Comparison of ENCODE assay signal across 12 mouse cellular contexts in the genomic region with DNA sequence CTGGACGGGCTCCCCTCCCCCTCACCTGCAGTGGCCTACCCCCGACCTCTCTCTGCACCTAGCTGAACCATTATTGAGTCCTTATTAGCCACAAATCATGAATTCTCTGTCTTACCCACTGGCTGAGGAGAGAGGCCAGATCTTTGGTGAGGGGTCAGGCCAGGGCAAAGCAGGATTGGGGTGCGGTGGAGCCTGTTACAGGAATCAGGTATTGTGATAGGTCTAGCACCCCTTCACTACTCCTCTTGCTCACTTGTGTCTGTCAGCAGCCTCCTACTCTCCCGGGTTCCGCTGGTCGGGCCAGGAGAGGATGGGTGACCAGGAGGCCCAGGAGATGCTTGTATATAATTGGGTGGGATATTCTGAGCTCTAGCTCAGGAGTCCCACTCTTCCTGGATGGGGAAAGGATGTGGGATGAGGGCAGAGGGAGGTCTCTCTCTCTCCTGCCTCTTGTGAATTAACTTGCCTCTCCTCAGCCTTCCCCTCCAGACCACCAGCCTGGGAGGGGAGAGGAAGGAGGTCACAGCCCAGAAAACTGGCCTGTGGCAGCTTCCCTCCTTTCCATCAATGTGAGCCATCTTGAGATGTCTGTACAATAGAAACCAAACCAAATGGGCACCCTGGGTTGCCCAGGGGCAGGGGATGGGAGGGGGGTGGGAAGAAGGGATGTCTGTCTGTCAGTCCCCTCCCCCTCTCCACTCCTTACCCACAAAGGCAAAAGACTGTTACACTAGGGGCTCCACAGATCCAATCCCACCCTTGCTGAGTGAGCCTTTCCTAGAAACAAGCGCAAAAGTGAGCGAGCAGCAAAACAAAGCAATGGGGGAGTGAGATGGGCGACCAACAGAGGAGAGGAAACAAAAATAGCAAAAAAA. TPM values are rescaled to one million over a fixed set of nuclear protein-coding genes. Genes with fewer than 3 reads are reported as not detected.
A peak's percentile ranks its signal among the peaks of the same experiment; 100 is the strongest.
DNase-seq lines count a peak whose midpoint lies in the region; ATAC-seq and TF ChIP-seq lines count a peak whose summit lies in the region.
"Had no signal": no experiment of that assay in that cellular context is flagged by ENCODE, and none has a peak within 500 bp of the region (broad histone marks: within the 10 kb centered on the region; RNA-seq: fewer than 3 reads in every experiment).

No protein-coding gene starts in this region.

- no peak overlapping the region for H3K4me2 ChIP-seq in heart, embryonic 12.5 days
- H3K4me2 ChIP-seq in hindbrain, embryonic 11.5 days (replicated peaks; ENCODE audit: low read depth, low read length), result peak overlapping the region; percentile 24; the same call in 1 of the 2 replicates
- peak overlapping the region; percentile 42 for H3K4me2 ChIP-seq in midbrain, embryonic 14.5 days (ENCODE audit: low read length)

- 0 out of 2 replicates have a peak overlapping the region, but pooled peaks have one; percentile 9 for H3K27ac ChIP-seq in heart, embryonic 12.5 days (ENCODE audit: poor library complexity, severe bottlenecking)
- no peak overlapping the region for H3K27ac ChIP-seq in heart, embryonic 10.5 days
- H3K27ac ChIP-seq in hindbrain, embryonic 11.5 days (ENCODE audit: low read depth, low read length), result peak overlapping the region; percentile 31; the same call in 1 of the 2 replicates
- peak overlapping the region; percentile 76 for H3K27ac ChIP-seq in midbrain, embryonic 14.5 days (replicated peaks; ENCODE audit: low read depth, low read length)
- H3K27ac ChIP-seq in thymus, adult 2 months (ENCODE audit: control insufficient read depth, insufficient read depth, low read length), result no peak overlapping the region

- H3K36me3 ChIP-seq in heart, embryonic 12.5 days, result peaks cover 46% of the 10 kb centered on the region
- H3K36me3 ChIP-seq in heart, embryonic 10.5 days, result peaks cover 52% of the 10 kb centered on the region
- H3K36me3 ChIP-seq in hindbrain, embryonic 11.5 days (ENCODE audit: control insufficient read depth, insufficient read depth, low read length), result peaks cover 15% of the 10 kb centered on the region
- peaks cover 65% of the 10 kb centered on the region for H3K36me3 ChIP-seq in midbrain, embryonic 14.5 days (ENCODE audit: control insufficient read depth, insufficient read depth, low read length)
- H3K36me3 ChIP-seq in thymus, adult 2 months (ENCODE audit: control insufficient read depth, insufficient read depth, low read length), result peaks cover 13% of the 10 kb centered on the region

- no peak overlapping the region for H3K4me3 ChIP-seq in heart, embryonic 12.5 days
- H3K4me3 ChIP-seq in heart, embryonic 10.5 days, result no peak overlapping the region
- H3K4me3 ChIP-seq in hindbrain, embryonic 11.5 days (ENCODE audit: low read depth, low read length), result peak overlapping the region; percentile 15; the same call in 1 of the 2 replicates
- H3K4me3 ChIP-seq in midbrain, embryonic 14.5 days (replicated peaks; ENCODE audit: low read depth, low read length), result peak overlapping the region; percentile 19
- H3K4me3 ChIP-seq in thymus, adult 2 months (ENCODE audit: control insufficient read depth, insufficient read depth, low read length), result no peak overlapping the region

- TF ChIP-seq POLR2A in thymus, adult 2 months (IDR thresholded peaks at IDR 0.05; ENCODE audit: control insufficient read depth, extremely low read depth, insufficient read depth, low read length, poor library complexity), result no peak

- no peaks in the 10 kb centered on the region for H3K9me3 ChIP-seq in heart, embryonic 12.5 days (replicated peaks)
- H3K9me3 ChIP-seq in heart, embryonic 10.5 days, result no peaks in the 10 kb centered on the region
- no peaks in the 10 kb centered on the region for H3K9me3 ChIP-seq in hindbrain, embryonic 11.5 days (ENCODE audit: control insufficient read depth, low read length)
- H3K9me3 ChIP-seq in midbrain, embryonic 14.5 days (ENCODE audit: control insufficient read depth, low read length), result no peaks in the 10 kb centered on the region

- no peak for ATAC-seq in heart, embryonic 12.5 days (ENCODE audit: insufficient number of reproducible peaks, low FRiP score)
- 0 out of 2 replicates have a peak, but pooled peaks have one; percentile 7 for ATAC-seq in hindbrain, embryonic 11.5 days (ENCODE audit: low FRiP score)
- ATAC-seq in midbrain, embryonic 14.5 days (ENCODE audit: low FRiP score, low TSS enrichment), result no peak
- no peak for ATAC-seq in erythroblast, adult 5-6 weeks (replicated peaks; ENCODE audit: low FRiP score, poor library complexity, severe bottlenecking)
- ATAC-seq: intestine, embryonic 16.5 days; Patski had no signal

- no peak for DNase-seq in heart, embryonic 10.5 days (ENCODE audit: low spot score)
- DNase-seq in embryo, embryonic 9.5 days (ENCODE audit: extremely low spot score), result peak; percentile 48
- peak; percentile 54 for DNase-seq in hindbrain, embryonic 11.5 days (ENCODE audit: low spot score)
- DNase-seq in midbrain, embryonic 14.5 days, result peak; percentile 54
- DNase-seq in gastrocnemius, adult 18-20 months (ENCODE audit: low spot score), result no peak
- no peak for DNase-seq in thymus, adult 2 months
- DNase-seq: gastrocnemius, postnatal 36 days; lung, postnatal 36 days had no signal

- 52% methylated on average over 9 of the region's 9 CpGs for WGBS in heart, embryonic 12.5 days
- 39% methylated on average over 9 of the region's 9 CpGs for WGBS in heart, embryonic 10.5 days
- WGBS in hindbrain, embryonic 11.5 days, result 24% methylated on average over 9 of the region's 9 CpGs
- WGBS in midbrain, embryonic 14.5 days, result 12% methylated on average over 9 of the region's 9 CpGs
- 94% methylated on average over 9 of the region's 9 CpGs for WGBS in thymus, adult 2 months

- H3K27me3 ChIP-seq in heart, embryonic 12.5 days (replicated peaks), result no peaks in the 10 kb centered on the region
- H3K27me3 ChIP-seq in heart, embryonic 10.5 days (ENCODE audit: insufficient read depth, poor library complexity, severe bottlenecking), result no peaks in the 10 kb centered on the region
- no peaks in the 10 kb centered on the region for H3K27me3 ChIP-seq in hindbrain, embryonic 11.5 days (ENCODE audit: control insufficient read depth, insufficient read depth, low read length)
- H3K27me3 ChIP-seq in midbrain, embryonic 14.5 days (ENCODE audit: control insufficient read depth, insufficient read depth, low read length), result no peaks in the 10 kb centered on the region
- no peaks in the 10 kb centered on the region for H3K27me3 ChIP-seq in thymus, adult 2 months (ENCODE audit: control insufficient read depth, insufficient read depth, low read length)
- H3K27me3 ChIP-seq: Patski had no signal

- H3K9ac ChIP-seq in heart, embryonic 12.5 days, result peak overlapping the region; percentile 4; the same call in 1 of the 2 replicates
- H3K9ac ChIP-seq in hindbrain, embryonic 11.5 days (ENCODE audit: low read depth, low read length), result peak overlapping the region; percentile 37; the same call in 1 of the 2 replicates
- H3K9ac ChIP-seq in midbrain, embryonic 14.5 days (replicated peaks; ENCODE audit: low read length), result peak overlapping the region; percentile 23; the same call in 1 of the 2 replicates

- no peak for TF ChIP-seq CTCF in thymus, adult 2 months (IDR thresholded peaks at IDR 0.05; ENCODE audit: borderline replicate concordance, control insufficient read depth, extremely low read depth, insufficient read depth, low read length, poor library complexity)

- H3K4me1 ChIP-seq in heart, embryonic 12.5 days (replicated peaks), result peaks cover 70% of the 10 kb centered on the region
- H3K4me1 ChIP-seq in heart, embryonic 10.5 days, result peaks cover 82% of the 10 kb centered on the region
- H3K4me1 ChIP-seq in hindbrain, embryonic 11.5 days (replicated peaks; ENCODE audit: control insufficient read depth, insufficient read depth, low read length), result peaks cover 38% of the 10 kb centered on the region
- peaks cover 70% of the 10 kb centered on the region for H3K4me1 ChIP-seq in midbrain, embryonic 14.5 days (ENCODE audit: control insufficient read depth, insufficient read depth, low read length)
- H3K4me1 ChIP-seq in thymus, adult 2 months (replicated peaks; ENCODE audit: control insufficient read depth, insufficient read depth, low read length), result peaks cover 11% of the 10 kb centered on the region

RNA-seq across cellular contexts. Expression of gene Mex3a, which starts 6.3 kb away (rescaled TPM):
- 11.8 and 13.9 TPM in 2 replicates for polyA plus RNA-seq in heart, embryonic 12.5 days (2016; fragmentation: Nextera tagmentation; extraction: Ambion mirVana)
- 11.6 and 22.8 TPM in 2 replicates for polyA plus RNA-seq in heart, embryonic 10.5 days (2016; fragmentation: Nextera tagmentation; extraction: Ambion mirVana)
- 45.9 and 51.9 TPM in 2 replicates for polyA plus RNA-seq in hindbrain, embryonic 11.5 days (2014; fragmentation: Nextera tagmentation; extraction: Ambion mirVana)
- polyA plus RNA-seq in midbrain, embryonic 14.5 days (2014; fragmentation: Nextera tagmentation; extraction: Ambion mirVana), result 50.8 and 51.8 TPM in 2 replicates
- total RNA-seq in gastrocnemius, adult 18-20 months (2021), result under 1 TPM; 0.17 to 0.18 TPM
- 0.19 and 1.5 TPM in 2 replicates for total RNA-seq in erythroblast, adult 5-6 weeks (2015; ENCODE audit: low replicate concordance)
- total RNA-seq in erythroblast, adult 5-6 weeks (2017; ENCODE audit: low replicate concordance), result 0.34 TPM in 1 of 2 replicates, not detected in the other
- 22.0 and 24.2 TPM in 2 replicates for polyA plus RNA-seq in thymus, adult 2 months (2012; rRNA removed)

RNA-seq across cellular contexts. Expression of gene Rab25, which starts 9.6 kb away (rescaled TPM):
- 0.55 TPM in 1 of 2 replicates, not detected in the other for polyA plus RNA-seq in heart, embryonic 12.5 days (2016; fragmentation: Nextera tagmentation; extraction: Ambion mirVana)
- polyA plus RNA-seq in heart, embryonic 10.5 days (2016; fragmentation: Nextera tagmentation; extraction: Ambion mirVana), result 1.1 and 1.6 TPM in 2 replicates
- polyA plus RNA-seq in hindbrain, embryonic 11.5 days (2014; fragmentation: Nextera tagmentation; extraction: Ambion mirVana), result 1.1 and 1.8 TPM in 2 replicates
- not detected in 2 replicates for polyA plus RNA-seq in midbrain, embryonic 14.5 days (2014; fragmentation: Nextera tagmentation; extraction: Ambion mirVana)
- not detected for total RNA-seq in gastrocnemius, adult 18-20 months (2021)
- not detected in 2 replicates for total RNA-seq in erythroblast, adult 5-6 weeks (2015; ENCODE audit: low replicate concordance)
- total RNA-seq in erythroblast, adult 5-6 weeks (2017; ENCODE audit: low replicate concordance), result not detected in 2 replicates
- 6.3 and 9.3 TPM in 2 replicates for polyA plus RNA-seq in thymus, adult 2 months (2012; rRNA removed)
- total RNA-seq: gastrocnemius, postnatal 36 days had no signal

RNA-seq across cellular contexts. Expression of gene Lamtor2, which starts 14.4 kb away (rescaled TPM):
- 108 and 114 TPM in 2 replicates for polyA plus RNA-seq in heart, embryonic 12.5 days (2016; fragmentation: Nextera tagmentation; extraction: Ambion mirVana)
- polyA plus RNA-seq in heart, embryonic 10.5 days (2016; fragmentation: Nextera tagmentation; extraction: Ambion mirVana), result 154 and 190 TPM in 2 replicates
- polyA plus RNA-seq in hindbrain, embryonic 11.5 days (2014; fragmentation: Nextera tagmentation; extraction: Ambion mirVana), result 76.1 and 93.9 TPM in 2 replicates
- 93.4 and 154 TPM in 2 replicates for polyA plus RNA-seq in midbrain, embryonic 14.5 days (2014; fragmentation: Nextera tagmentation; extraction: Ambion mirVana)
- total RNA-seq in gastrocnemius, adult 18-20 months (2021), result 10 to 100 TPM; 90.8 to 95.9 TPM
- total RNA-seq in erythroblast, adult 5-6 weeks (2015; ENCODE audit: low replicate concordance), result 4.2 and 8.6 TPM in 2 replicates
- 14.3 and 15.8 TPM in 2 replicates for total RNA-seq in erythroblast, adult 5-6 weeks (2017; ENCODE audit: low replicate concordance)
- polyA plus RNA-seq in thymus, adult 2 months (2012; rRNA removed), result 128 and 141 TPM in 2 replicates

RNA-seq across cellular contexts. Expression of gene Ubqln4, which starts 15.1 kb away (rescaled TPM):
- 46.5 and 47.9 TPM in 2 replicates for polyA plus RNA-seq in heart, embryonic 12.5 days (2016; fragmentation: Nextera tagmentation; extraction: Ambion mirVana)
- 49.5 and 62.2 TPM in 2 replicates for polyA plus RNA-seq in heart, embryonic 10.5 days (2016; fragmentation: Nextera tagmentation; extraction: Ambion mirVana)
- polyA plus RNA-seq in hindbrain, embryonic 11.5 days (2014; fragmentation: Nextera tagmentation; extraction: Ambion mirVana), result 62.6 and 66.3 TPM in 2 replicates
- polyA plus RNA-seq in midbrain, embryonic 14.5 days (2014; fragmentation: Nextera tagmentation; extraction: Ambion mirVana), result 42.4 and 47.8 TPM in 2 replicates
- 10 to 100 TPM; 86.3 to 89.9 TPM for total RNA-seq in gastrocnemius, adult 18-20 months (2021)
- 5.4 and 7.9 TPM in 2 replicates for total RNA-seq in erythroblast, adult 5-6 weeks (2015; ENCODE audit: low replicate concordance)
- total RNA-seq in erythroblast, adult 5-6 weeks (2017; ENCODE audit: low replicate concordance), result 5.7 and 10.0 TPM in 2 replicates
- polyA plus RNA-seq in thymus, adult 2 months (2012; rRNA removed), result 80.5 and 82.1 TPM in 2 replicates

RNA-seq across cellular contexts. Expression of gene Lmna, which starts 28.8 kb away (rescaled TPM):
- polyA plus RNA-seq in heart, embryonic 12.5 days (2016; fragmentation: Nextera tagmentation; extraction: Ambion mirVana), result 108 and 113 TPM in 2 replicates
- 57.7 and 80.7 TPM in 2 replicates for polyA plus RNA-seq in heart, embryonic 10.5 days (2016; fragmentation: Nextera tagmentation; extraction: Ambion mirVana)
- polyA plus RNA-seq in hindbrain, embryonic 11.5 days (2014; fragmentation: Nextera tagmentation; extraction: Ambion mirVana), result 22.5 and 22.8 TPM in 2 replicates
- polyA plus RNA-seq in midbrain, embryonic 14.5 days (2014; fragmentation: Nextera tagmentation; extraction: Ambion mirVana), result 31.0 and 34.3 TPM in 2 replicates
- total RNA-seq in gastrocnemius, adult 18-20 months (2021), result 10 to 100 TPM; 68.3 to 89.6 TPM
- total RNA-seq in erythroblast, adult 5-6 weeks (2015; ENCODE audit: low replicate concordance), result 6.9 and 9.0 TPM in 2 replicates
- 45.6 and 52.7 TPM in 2 replicates for total RNA-seq in erythroblast, adult 5-6 weeks (2017; ENCODE audit: low replicate concordance)
- polyA plus RNA-seq in thymus, adult 2 months (2012; rRNA removed), result 59.3 and 61.1 TPM in 2 replicates

Comparison
In these comparisons a context has a peak if more than half of its experiments do, and no peak if none do; other contexts are left out.
1. H3K27ac ChIP-seq: peak in heart, embryonic 12.5 days (single experiment), hindbrain, embryonic 11.5 days (single experiment) and midbrain, embryonic 14.5 days (single experiment); none in heart, embryonic 10.5 days (single experiment) and thymus, adult 2 months (single experiment).
2. H3K4me3 ChIP-seq: peak in hindbrain, embryonic 11.5 days (single experiment) and midbrain, embryonic 14.5 days (single experiment); none in heart, embryonic 12.5 days (single experiment), heart, embryonic 10.5 days (single experiment) and thymus, adult 2 months (single experiment).
3. DNase-seq: peak in embryo, embryonic 9.5 days (single experiment), hindbrain, embryonic 11.5 days (single experiment) and midbrain, embryonic 14.5 days (single experiment); none in heart, embryonic 10.5 days (single experiment), gastrocnemius, adult 18-20 months (single experiment) and thymus, adult 2 months (single experiment).
4. Peak in every context shown above with its lines, with median percentiles within 50 percentile points of each other: H3K9ac ChIP-seq.